Mouse (Mus musculus) embryonic facial prominence, embryonic 10.5 days (tissue): ENCODE results near the gene Rasgef1b. TPM values are rescaled to one million over a fixed set of nuclear protein-coding genes. Genes with fewer than 3 reads are reported as not detected.

Experiments used
- DNase-seq: peaks from one replicate; pipeline ENCODE4 v3.0.0-alpha.2; 2017; ENCODE audit warnings: low spot score
- H3K27ac ChIP-seq: fragments of 300-500 bp; sonication (generic); replicated peaks from 2 replicates; pipeline ENCODE4 v1.5.1; 2016; ENCODE audit warnings: mild to moderate bottlenecking
- H3K27me3 ChIP-seq: fragments of 300-500 bp; sonication (generic); replicated peaks from 2 replicates; pipeline ENCODE4 v1.6.1; 2016; ENCODE audit warnings: low read depth, mild to moderate bottlenecking; ENCODE audit not compliant: poor library complexity, severe bottlenecking
- H3K36me3 ChIP-seq: fragments of 300-500 bp; sonication (generic); replicated peaks from 2 replicates; pipeline ENCODE4 v1.6.1; 2016; ENCODE audit warnings: mild to moderate bottlenecking, moderate library complexity
- H3K4me1 ChIP-seq: fragments of 300-500 bp; sonication (generic); 2 replicates; pipeline ENCODE4 v1.6.1; 2016
- H3K4me3 ChIP-seq: fragments of 300-500 bp; sonication (generic); 2 replicates; pipeline ENCODE4 v1.5.1; 2016; ENCODE audit warnings: mild to moderate bottlenecking, moderate library complexity
- H3K9me3 ChIP-seq: fragments of 300-500 bp; sonication (generic); 2 replicates; pipeline ENCODE4 v1.6.1; 2016; ENCODE audit warnings: mild to moderate bottlenecking
- WGBS: fragments of 180-500 bp; shearing (Covaris S2); methylation state at CpG from one replicate; pipeline ENCODE4 v1.1.7; 2016; 5-methylcytosine and 5-hydroxymethylcytosine counted together
- polyA plus RNA-seq: library from polyadenylated mRNA; unstranded; fragments of >200 nt; fragmentation: Nextera tagmentation; extraction: Ambion mirVana; gene quantifications from 2 replicates; pipeline ENCODE4 v1.2.1, GENCODE M21; 2016

Gene Rasgef1b
- polyA plus RNA-seq, result 11.8 and 13.5 TPM in 2 replicates

GRCm38 (mm10) chr5:99728649-99729212 is at the start of gene Rasgef1b:
TSS of gene Rasgef1b (minus strand) at chr5:99729065.
- DNase-seq, result peak; percentile 90
- Histone ChIP-seq H3K9me3 (no peaks in the 10 kb centered on the region), H3K27me3 (peaks cover 87% of the 10 kb centered on the region), H3K36me3 (no peaks in the 10 kb centered on the region), H3K4me1 (peaks cover 21% of the 10 kb centered on the region), H3K27ac (peak within 1 kb of the TSS; percentile 61), H3K4me3 (peak within 1 kb of the TSS; percentile 80)
- under 1% methylated on average over 51 of the region's 53 CpGs for WGBS

DNA sequence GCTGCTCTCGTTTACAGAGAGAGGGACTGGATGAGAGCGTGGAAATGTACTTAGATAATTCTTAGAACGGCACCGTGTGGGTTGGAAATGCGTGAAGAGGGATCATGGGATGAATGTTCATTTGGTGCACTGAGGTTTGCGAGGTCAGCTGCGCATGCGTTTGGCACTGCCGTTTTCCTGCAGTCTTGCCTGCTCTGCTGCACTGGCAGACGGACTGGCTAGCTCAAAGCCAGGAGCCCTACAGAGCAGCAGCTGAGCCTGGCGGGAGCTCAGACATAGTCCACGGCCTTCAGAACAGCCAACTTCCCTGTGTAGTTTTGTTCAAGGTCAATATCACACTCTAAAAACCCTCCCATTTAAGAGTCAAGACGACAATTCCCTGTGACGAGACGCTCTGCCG is 46.5 kb upstream of the Rasgef1b start:
- H3K27ac ChIP-seq, result no peak overlapping the region
- WGBS, result 88% methylated on average over 16 of the region's 16 CpGs
- H3K27me3 ChIP-seq, result no peaks in the 10 kb centered on the region
- H3K36me3 ChIP-seq, result no peaks in the 10 kb centered on the region
- DNase-seq, result no peak
- no peaks in the 10 kb centered on the region for H3K9me3 ChIP-seq
- H3K4me1 ChIP-seq, result no peaks in the 10 kb centered on the region
- H3K4me3 ChIP-seq, result no peak overlapping the region

DNA sequence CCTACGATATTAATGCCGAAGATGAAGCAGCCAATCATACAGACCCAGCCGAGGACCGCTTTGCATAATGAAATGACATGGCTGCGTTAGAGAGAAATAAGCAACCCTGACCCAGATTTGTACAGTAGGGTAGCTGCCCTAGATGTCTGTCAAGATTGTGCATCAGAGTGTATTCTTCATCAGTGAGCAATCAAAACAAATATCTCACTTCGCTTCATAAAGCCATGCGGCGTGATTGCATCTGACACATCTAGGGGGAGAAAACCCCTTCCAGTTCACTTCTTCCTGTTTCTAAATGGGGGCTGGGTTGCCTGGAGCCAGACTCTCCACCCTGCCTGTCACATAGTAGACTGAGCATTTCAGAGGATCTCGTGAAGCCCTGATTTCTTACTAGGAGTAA is 44.4 kb upstream of the Rasgef1b start:
- H3K36me3 ChIP-seq, result no peaks in the 10 kb centered on the region
- no peaks in the 10 kb centered on the region for H3K4me1 ChIP-seq
- H3K27ac ChIP-seq, result no peak overlapping the region
- H3K9me3 ChIP-seq, result no peaks in the 10 kb centered on the region
- H3K27me3 ChIP-seq, result no peaks in the 10 kb centered on the region
- H3K4me3 ChIP-seq, result no peak overlapping the region
- DNase-seq, result no peak
- 85% methylated on average over 9 of the region's 9 CpGs for WGBS

- Histone ChIP-seq H3K27me3 (no peaks in the 10 kb centered on the region), H3K4me3 (no peak overlapping the region), H3K36me3 (no peaks in the 10 kb centered on the region), H3K9me3 (no peaks in the 10 kb centered on the region), H3K27ac (no peak overlapping the region), H3K4me1 (no peaks in the 10 kb centered on the region)
- WGBS, result 87% methylated on average over 3 of the region's 3 CpGs
- no peak for DNase-seq
These were observed 35.4 kb upstream of the Rasgef1b start for GRCm38 (mm10) chr5:99764246-99764645.

GRCm38 (mm10) chr5:99758859-99759258 is 30.0 kb upstream of the Rasgef1b start:
- Histone ChIP-seq H3K4me1 (peaks cover 4% of the 10 kb centered on the region; the same call in 1 of the 2 replicates), H3K36me3 (no peaks in the 10 kb centered on the region), H3K27me3 (no peaks in the 10 kb centered on the region), H3K4me3 (no peak overlapping the region), H3K9me3 (no peaks in the 10 kb centered on the region), H3K27ac (no peak overlapping the region)
- DNase-seq, result no peak
- 57% methylated on average over 5 of the region's 5 CpGs for WGBS

DNA sequence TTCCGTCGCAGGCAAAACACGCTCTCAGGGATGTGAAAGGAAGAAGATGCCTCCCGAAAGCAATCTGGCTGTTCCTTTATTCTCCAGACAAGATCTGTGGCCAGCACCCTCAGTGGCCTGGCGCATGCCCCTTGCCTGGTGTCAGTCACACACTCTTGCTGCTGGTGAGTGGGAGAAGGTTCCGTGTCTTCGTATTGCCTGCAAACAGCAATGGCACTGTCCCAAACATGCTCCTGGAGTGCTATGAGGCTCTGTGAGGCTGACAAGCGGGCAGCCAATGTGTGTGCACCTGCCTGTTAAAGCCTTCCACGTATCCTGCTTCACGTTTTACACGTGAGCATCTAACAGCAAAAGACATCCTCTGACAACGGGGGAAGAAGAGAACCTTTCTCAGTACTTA is 25.0 kb upstream of the Rasgef1b start:
- 84% methylated on average over 12 of the region's 12 CpGs for WGBS
- Histone ChIP-seq H3K27ac (no peak overlapping the region), H3K36me3 (no peaks in the 10 kb centered on the region), H3K4me1 (peaks cover under 1% of the 10 kb centered on the region; the same call in 1 of the 2 replicates), H3K9me3 (no peaks in the 10 kb centered on the region), H3K4me3 (no peak overlapping the region), H3K27me3 (no peaks in the 10 kb centered on the region)
- DNase-seq, result no peak

DNA sequence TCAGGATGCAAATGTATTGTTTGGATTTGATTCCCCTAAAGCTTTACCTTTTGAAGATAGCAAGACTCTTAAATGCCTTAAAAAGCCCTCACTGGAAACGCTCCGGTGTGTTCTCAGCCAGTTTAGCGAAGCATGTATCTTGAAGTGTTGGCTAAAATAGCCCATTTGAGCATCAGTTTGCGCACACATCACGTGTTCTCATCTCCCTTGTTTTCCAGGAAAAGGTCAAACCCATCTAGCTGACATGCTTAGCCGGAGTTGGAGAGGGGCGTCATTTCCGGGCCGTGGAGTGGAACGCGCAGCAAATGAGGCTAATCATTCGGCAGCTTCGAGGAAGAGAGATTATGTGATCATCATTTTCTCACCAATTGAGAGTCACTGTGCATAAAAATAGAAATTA is 24.5 kb upstream of the Rasgef1b start:
- Histone ChIP-seq H3K9me3 (no peaks in the 10 kb centered on the region), H3K36me3 (no peaks in the 10 kb centered on the region), H3K27ac (no peak overlapping the region), H3K4me3 (no peak overlapping the region), H3K4me1 (no peaks in the 10 kb centered on the region), H3K27me3 (no peaks in the 10 kb centered on the region)
- DNase-seq, result no peak
- 83% methylated on average over 13 of the region's 13 CpGs for WGBS

DNA sequence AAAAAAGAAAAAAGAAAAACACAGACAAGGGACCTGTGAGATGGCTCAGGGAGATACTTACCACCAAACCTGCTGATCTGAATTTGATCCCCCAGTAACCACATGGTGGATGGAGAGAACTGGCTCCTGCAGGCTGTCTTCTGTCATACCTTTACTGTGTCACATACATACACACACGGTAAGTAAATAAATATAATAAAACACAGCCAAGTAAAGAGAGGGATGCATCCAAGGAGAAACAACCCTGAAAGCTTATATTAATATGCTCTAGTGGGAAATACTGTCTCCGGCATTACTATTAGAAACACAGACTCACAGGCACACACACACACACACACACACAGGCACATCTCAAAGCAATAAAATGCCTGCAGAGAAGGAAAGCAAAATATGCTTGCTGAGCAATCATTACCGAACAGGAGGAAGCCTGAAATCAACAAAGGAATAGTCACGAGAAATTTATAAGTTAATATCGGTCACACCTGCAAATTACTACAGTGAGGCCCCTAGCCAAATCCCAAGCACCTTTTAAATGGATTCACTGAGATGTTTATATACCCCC is 23.9 kb upstream of the Rasgef1b start:
- H3K4me3 ChIP-seq, result no peak overlapping the region
- no peak overlapping the region for H3K27ac ChIP-seq
- no peaks in the 10 kb centered on the region for H3K9me3 ChIP-seq
- no peaks in the 10 kb centered on the region for H3K4me1 ChIP-seq
- H3K27me3 ChIP-seq, result no peaks in the 10 kb centered on the region
- DNase-seq, result no peak
- no peaks in the 10 kb centered on the region for H3K36me3 ChIP-seq
- 89% methylated on average over 5 of the region's 5 CpGs for WGBS

GRCm38 (mm10) chr5:99748417-99748816 is 19.6 kb upstream of the Rasgef1b start:
- Histone ChIP-seq H3K4me1 (peaks cover 3% of the 10 kb centered on the region), H3K9me3 (no peaks in the 10 kb centered on the region), H3K27me3 (no peaks in the 10 kb centered on the region), H3K4me3 (no peak overlapping the region), H3K27ac (no peak overlapping the region), H3K36me3 (no peaks in the 10 kb centered on the region)
- 80% methylated on average over 10 of the region's 10 CpGs for WGBS
- no peak for DNase-seq

DNA sequence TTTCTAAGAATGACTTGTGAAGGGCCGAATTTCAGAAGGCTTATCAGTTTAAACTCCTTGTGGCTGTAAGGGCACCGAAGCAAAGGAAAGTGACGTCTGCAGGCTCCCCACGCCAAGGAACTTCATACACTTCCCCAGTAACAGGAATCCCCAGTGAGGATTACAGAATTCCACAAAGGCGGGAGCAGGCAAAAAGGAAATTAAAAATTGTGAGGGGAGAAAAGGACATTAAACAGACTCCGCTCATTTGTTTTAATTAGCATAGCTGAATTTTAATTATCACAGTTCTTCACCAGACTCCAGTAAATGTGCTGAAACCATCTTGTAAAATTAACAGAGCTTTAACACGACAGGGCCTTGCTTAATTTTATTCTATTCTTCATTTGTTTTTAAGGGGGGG is 17.2 kb upstream of the Rasgef1b start:
- 68% methylated on average over 7 of the region's 7 CpGs for WGBS
- Histone ChIP-seq H3K4me1 (peaks cover 8% of the 10 kb centered on the region), H3K27me3 (no peaks in the 10 kb centered on the region), H3K27ac (no peak overlapping the region), H3K4me3 (no peak overlapping the region), H3K9me3 (no peaks in the 10 kb centered on the region), H3K36me3 (no peaks in the 10 kb centered on the region)
- no peak for DNase-seq

DNA sequence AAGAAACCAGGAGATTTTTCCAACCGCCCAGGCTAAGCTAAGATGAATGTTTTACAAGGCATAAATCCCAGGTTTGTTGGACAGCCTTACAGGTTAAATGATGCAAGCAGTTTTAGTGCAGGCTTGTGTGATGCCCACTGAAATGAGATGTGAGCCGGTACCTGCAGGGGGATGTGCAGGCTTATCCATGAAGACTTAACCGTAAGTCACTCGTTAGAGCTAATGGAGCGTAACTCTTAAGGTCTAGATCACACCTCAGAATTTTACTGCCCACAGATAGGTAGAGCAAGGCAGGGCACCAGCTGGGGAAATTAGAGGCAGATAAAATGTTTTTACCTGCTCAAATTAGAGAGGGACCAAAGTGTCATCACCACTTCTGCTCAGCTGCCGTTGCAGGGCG is 14.0 kb upstream of the Rasgef1b start:
- WGBS, result 88% methylated on average over 7 of the region's 7 CpGs

DNA sequence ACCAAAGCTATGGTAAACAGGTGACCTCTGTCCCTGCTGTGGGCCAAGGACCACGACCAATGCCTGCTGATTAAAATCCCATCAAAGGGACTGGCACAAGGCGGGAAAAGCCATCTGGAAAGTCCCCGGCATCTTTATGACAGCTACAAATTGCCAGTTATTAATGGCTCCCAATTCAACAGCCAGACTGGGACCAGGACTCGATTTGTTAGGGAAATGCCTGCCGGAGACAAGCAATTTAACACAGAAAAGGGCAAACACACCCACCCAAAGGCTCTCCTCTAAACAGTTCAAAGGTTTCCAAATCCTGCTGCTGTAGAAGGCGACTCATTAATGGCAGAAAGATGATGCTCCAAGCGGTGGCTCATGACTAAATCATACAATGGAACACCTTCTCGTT is 13.2 kb upstream of the Rasgef1b start:
- DNase-seq, result no peak

More for the DNA sequence above, 14.0 kb upstream of the Rasgef1b start:
- Histone ChIP-seq H3K4me1 (peaks cover 15% of the 10 kb centered on the region), H3K27ac (no peak overlapping the region), H3K4me3 (no peak overlapping the region), H3K36me3 (no peaks in the 10 kb centered on the region), H3K9me3 (no peaks in the 10 kb centered on the region), H3K27me3 (peaks cover 12% of the 10 kb centered on the region)
- no peak for DNase-seq

DNA sequence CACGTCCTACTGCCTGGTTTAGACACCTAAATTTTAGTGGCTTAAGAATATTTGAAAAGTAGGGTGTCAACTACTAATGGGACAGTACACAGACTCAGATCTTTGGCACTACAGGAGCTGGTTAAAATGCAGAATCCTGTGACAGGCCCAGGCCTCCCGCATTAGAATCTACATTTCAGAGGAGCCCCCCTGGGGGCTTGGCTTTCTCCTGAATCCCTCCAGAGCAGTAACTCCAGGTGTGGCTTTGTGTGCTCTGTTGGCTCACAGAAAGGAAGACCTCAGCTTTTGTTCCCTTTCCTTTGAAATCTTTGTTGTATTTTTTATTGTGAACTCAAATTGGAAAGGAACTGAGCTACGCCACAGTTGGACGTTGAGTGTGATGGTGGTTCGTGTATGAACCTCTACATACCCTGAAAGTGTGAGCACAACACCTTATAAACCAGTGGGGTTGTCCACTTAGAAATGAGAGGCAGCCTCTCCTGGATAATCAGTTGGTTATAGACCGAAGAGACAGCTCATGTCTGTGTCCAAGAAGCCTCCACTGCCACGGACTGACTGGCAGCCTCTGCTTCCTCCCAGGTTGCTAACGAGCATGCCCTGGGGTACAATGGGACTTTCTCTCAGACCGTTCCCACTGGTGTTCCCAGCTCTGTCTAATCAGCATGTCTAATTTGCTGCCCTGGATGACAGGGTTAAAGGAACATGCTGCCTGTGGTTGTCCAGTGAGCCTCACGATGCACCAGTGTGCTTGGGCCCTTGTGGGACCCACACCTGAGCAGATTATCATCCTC is 9.3 kb upstream of the Rasgef1b start:
- Histone ChIP-seq H3K4me1 (peaks cover 16% of the 10 kb centered on the region), H3K9me3 (no peaks in the 10 kb centered on the region), H3K4me3 (no peak overlapping the region), H3K27me3 (peaks cover 27% of the 10 kb centered on the region), H3K27ac (no peak overlapping the region), H3K36me3 (no peaks in the 10 kb centered on the region)
- DNase-seq, result no peak
- 21% methylated on average over 10 of the region's 10 CpGs for WGBS

More for the DNA sequence above, 13.2 kb upstream of the Rasgef1b start:
- H3K27me3 ChIP-seq, result peaks cover 12% of the 10 kb centered on the region
- H3K27ac ChIP-seq, result no peak overlapping the region
- H3K4me3 ChIP-seq, result no peak overlapping the region
- H3K36me3 ChIP-seq, result no peaks in the 10 kb centered on the region
- peaks cover 17% of the 10 kb centered on the region for H3K4me1 ChIP-seq
- no peaks in the 10 kb centered on the region for H3K9me3 ChIP-seq
- WGBS, result 52% methylated on average over 8 of the region's 8 CpGs
